Mouse (Mus musculus) C2C12 (cell line): Measurements from ENCODE around the gene Wasf2.

Source experiments
- CEBPB ChIP-seq: IDR thresholded peaks from one replicate; pipeline ENCODE4 v1.6.1; 2011; ENCODE audit warnings: low read depth, mild to moderate bottlenecking, control low read depth, moderate library complexity
- CTCF ChIP-seq: IDR thresholded peaks from one replicate; pipeline ENCODE4 v1.5.1; 2011; ENCODE audit not compliant: control insufficient read depth, insufficient read depth, insufficient read length
- MAX ChIP-seq: IDR thresholded peaks from one replicate; pipeline ENCODE4 v1.6.1; 2011; ENCODE audit warnings: mild to moderate bottlenecking, control low read depth
- MYOG ChIP-seq: IDR thresholded peaks from one replicate; pipeline ENCODE4 v1.6.1; 2011; ENCODE audit not compliant: control insufficient read depth, insufficient read length; ENCODE audit errors: extremely low read depth
- USF1 ChIP-seq: IDR thresholded peaks from one replicate; pipeline ENCODE4 v1.6.1; 2011; ENCODE audit warnings: low read depth, mild to moderate bottlenecking, control low read depth, moderate library complexity

GRCm38 (mm10) chr4:133223875-133224274, 93.6 kb downstream of the Wasf2 start:
- TF ChIP-seq CTCF (no peak), CEBPB (no peak), MYOG (no peak), MAX (no peak), USF1 (no peak)
